Mouse (Mus musculus) liver, adult 2 months (tissue): ENCODE data around the gene Dusp11.

ENCODE experiments used
- CTCF ChIP-seq: fragments of 200-500 bp; IDR thresholded peaks from 2 replicates; pipeline ENCODE4 v1.5.1; 2011; ENCODE audit warnings: low read depth, low read length, control low read depth
- POLR2A ChIP-seq: fragments of 200-500 bp; IDR thresholded peaks from 2 replicates; pipeline ENCODE4 v1.6.1; 2011; ENCODE audit warnings: low read length, control low read depth; ENCODE audit not compliant: insufficient read depth; ENCODE audit errors: extremely low read depth

DNA sequence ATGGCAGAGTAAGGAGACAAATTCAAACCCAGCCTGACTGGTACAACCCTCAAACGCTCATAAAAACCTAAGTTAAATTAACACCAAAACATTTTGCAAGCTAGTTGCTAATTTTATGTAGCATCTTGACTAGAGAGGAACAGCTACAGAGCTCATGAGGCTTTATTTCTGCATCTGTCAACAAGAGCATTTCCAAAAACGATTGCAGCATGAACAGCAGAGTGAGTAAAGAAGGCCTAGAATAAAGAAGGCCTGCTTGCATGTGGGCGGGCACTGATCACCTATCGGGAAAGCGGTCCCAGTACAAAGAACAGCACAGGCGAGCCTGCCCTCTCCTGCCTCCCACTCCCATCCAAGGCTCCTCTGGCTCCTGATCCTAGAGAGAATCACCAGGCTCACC is 12.9 kb downstream of the Dusp11 start:
- TF ChIP-seq CTCF (no peak), POLR2A (no peak)
